Mouse (Mus musculus) liver, embryonic 15.5 days (tissue): Measurements from ENCODE around the gene Hfe2. TPM values are rescaled to one million over a fixed set of nuclear protein-coding genes. Genes with fewer than 3 reads are reported as not detected.
"Not testable (repeated sequence)": the region's sequence is repeated elsewhere in the genome, so short reads cannot be mapped to it uniquely, and the experiment has no call there.

Experiments used
- ATAC-seq: fragments of 200-750 bp; cut with Nextera tagmentation; 2 replicates; pipeline ENCODE4 v1.8.0; 2017; ENCODE audit warnings: moderate number of reproducible peaks, mild to moderate bottlenecking, moderate library complexity; ENCODE audit not compliant: insufficient read depth
- H3K27ac ChIP-seq: fragments of 300-500 bp; sonication (generic); replicated peaks from 2 replicates; pipeline ENCODE4 v1.5.1; 2015; ENCODE audit warnings: mild to moderate bottlenecking, inconsistent platforms
- H3K27me3 ChIP-seq: fragments of 300-500 bp; sonication (generic); 2 replicates; pipeline ENCODE4 v1.6.1; 2015; ENCODE audit warnings: mild to moderate bottlenecking, inconsistent platforms
- H3K36me3 ChIP-seq: fragments of 300-500 bp; sonication (generic); replicated peaks from 2 replicates; pipeline ENCODE4 v1.6.1; 2015; ENCODE audit warnings: moderate library complexity, mild to moderate bottlenecking, inconsistent platforms
- H3K4me1 ChIP-seq: fragments of 300-500 bp; sonication (generic); replicated peaks from 2 replicates; pipeline ENCODE4 v1.6.1; 2015; ENCODE audit warnings: inconsistent platforms
- H3K4me2 ChIP-seq: fragments of 300-500 bp; sonication (generic); 2 replicates; pipeline ENCODE4 v1.6.1; 2015; ENCODE audit warnings: moderate library complexity, mild to moderate bottlenecking, inconsistent platforms
- H3K4me3 ChIP-seq: fragments of 300-500 bp; sonication (generic); replicated peaks from 2 replicates; pipeline ENCODE4 v1.5.1; 2015; ENCODE audit warnings: mild to moderate bottlenecking, inconsistent platforms
- H3K9ac ChIP-seq: fragments of 300-500 bp; sonication (generic); 2 replicates; pipeline ENCODE4 v1.6.1; 2015; ENCODE audit warnings: moderate library complexity, mild to moderate bottlenecking, inconsistent platforms
- H3K9me3 ChIP-seq: fragments of 300-500 bp; sonication (generic); replicated peaks from 2 replicates; pipeline ENCODE4 v1.6.1; 2016; ENCODE audit warnings: inconsistent platforms
- WGBS: fragments of 180-500 bp; shearing (Covaris S2); methylation state at CpG from one replicate; pipeline ENCODE4 v1.1.7; 2015; ENCODE audit warnings: mixed read lengths; ENCODE audit not compliant: insufficient replicate concordance; 5-methylcytosine and 5-hydroxymethylcytosine counted together
- polyA plus RNA-seq: library from polyadenylated mRNA; unstranded; fragments of >200 nt; fragmentation: Nextera tagmentation; extraction: Ambion mirVana; gene quantifications from 2 replicates; pipeline ENCODE4 v1.2.1, GENCODE M21; 2015

The Hfe2 gene
- polyA plus RNA-seq, 1 experiment from 2014 or later: 7.1 TPM

DNA sequence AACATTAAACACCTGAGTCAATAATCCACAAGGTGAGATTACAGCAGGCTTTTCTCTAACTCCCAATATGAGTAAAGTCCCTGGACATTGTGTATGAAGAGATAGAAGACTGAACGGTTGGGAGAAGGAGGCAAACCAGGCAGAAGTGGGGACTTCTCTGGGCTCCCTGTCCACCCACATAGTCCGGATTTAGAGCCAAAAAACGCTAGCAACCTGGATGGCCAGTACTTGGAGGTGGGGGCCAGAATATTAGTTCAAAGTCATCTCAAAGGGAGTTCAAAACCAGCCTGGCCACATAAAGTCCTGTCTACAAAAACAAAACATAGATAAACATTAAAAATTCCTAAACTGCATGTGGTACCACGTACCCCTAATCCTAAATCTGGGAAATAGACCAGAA, 21.0 kb upstream of the Hfe2 start:
- H3K4me2 ChIP-seq: no peak overlapping the region
- peaks cover 21% of the 10 kb centered on the region for H3K4me1 ChIP-seq
- 0 out of 2 replicates have a peak, but pooled peaks cover 3% of the 10 kb centered on the region for H3K27me3 ChIP-seq
- H3K9me3 ChIP-seq: no peaks in the 10 kb centered on the region
- no peak overlapping the region for H3K27ac ChIP-seq
- H3K36me3 ChIP-seq: 0 out of 2 replicates have a peak, but pooled peaks cover 3% of the 10 kb centered on the region
- no peak overlapping the region for H3K9ac ChIP-seq
- ATAC-seq: no peak
- 50% methylated on average over 4 of the region's 4 CpGs for WGBS
- no peak overlapping the region for H3K4me3 ChIP-seq

DNA sequence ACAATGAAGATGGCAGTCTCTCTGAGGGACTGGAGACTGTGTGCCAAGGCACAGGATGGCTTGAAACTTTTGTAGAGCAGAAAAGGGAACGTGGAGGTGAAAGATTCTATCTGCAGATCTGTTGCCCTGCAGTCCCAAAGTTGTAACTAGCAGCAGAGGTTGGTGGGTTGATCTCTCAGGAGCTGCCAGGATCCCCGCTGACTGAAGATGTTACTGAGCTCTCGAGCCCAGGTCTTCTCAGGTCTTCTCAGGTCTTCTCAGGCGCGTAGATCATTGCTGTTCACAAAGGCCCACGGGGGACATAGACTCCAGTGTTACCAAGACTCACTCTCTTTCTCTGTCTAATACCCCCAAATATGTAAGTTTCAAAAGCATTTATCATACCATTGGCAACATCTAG, 20.0 kb upstream of the Hfe2 start:
- Histone ChIP-seq H3K4me2 (no peak overlapping the region), H3K9ac (no peak overlapping the region), H3K9me3 (no peaks in the 10 kb centered on the region), H3K4me3 (no peak overlapping the region), H3K27me3 (0 out of 2 replicates have a peak, but pooled peaks cover 3% of the 10 kb centered on the region), H3K36me3 (0 out of 2 replicates have a peak, but pooled peaks cover 3% of the 10 kb centered on the region), H3K4me1 (peaks cover 17% of the 10 kb centered on the region), H3K27ac (no peak overlapping the region)
- ATAC-seq: no peak
- WGBS: 62% methylated on average over 6 of the region's 6 CpGs

DNA sequence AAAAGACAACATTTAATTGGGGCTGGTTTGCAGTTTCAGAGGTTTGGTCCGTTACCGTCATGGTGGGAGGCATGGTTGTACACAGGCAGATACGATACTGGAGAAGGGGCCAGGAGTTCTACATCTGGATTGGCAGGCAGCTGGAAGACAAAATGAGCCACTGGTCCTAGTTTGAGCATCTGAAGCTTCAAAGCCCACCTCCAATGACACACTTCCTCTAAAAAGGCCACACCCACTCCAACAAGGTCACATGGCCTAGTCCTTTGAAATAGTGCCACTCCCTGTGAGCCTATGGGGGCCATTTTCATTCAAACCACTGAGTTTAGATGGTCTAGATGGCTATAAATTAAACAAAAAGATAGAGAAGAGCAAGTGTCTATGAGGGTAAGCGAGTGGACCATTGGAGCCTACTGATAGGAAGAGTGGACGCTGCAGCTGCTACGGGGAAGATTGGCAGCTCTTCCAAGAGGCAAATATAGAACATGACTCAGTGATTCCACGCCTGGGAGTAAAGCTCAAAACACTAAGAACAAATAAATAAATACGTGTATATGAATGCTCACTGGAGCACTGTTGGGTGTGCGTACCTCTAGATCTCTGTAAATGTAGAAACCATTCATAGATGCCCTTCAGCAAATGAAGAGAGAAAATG, 18.4 kb upstream of the Hfe2 start:
- Histone ChIP-seq H3K4me3 (no peak overlapping the region), H3K9me3 (no peaks in the 10 kb centered on the region), H3K36me3 (0 out of 2 replicates have a peak, but pooled peaks cover 3% of the 10 kb centered on the region), H3K27me3 (0 out of 2 replicates have a peak, but pooled peaks cover 3% of the 10 kb centered on the region), H3K27ac (no peak overlapping the region), H3K9ac (no peak overlapping the region), H3K4me1 (peaks cover 13% of the 10 kb centered on the region), H3K4me2 (no peak overlapping the region)
- no peak for ATAC-seq
- WGBS: 73% methylated on average over 9 of the region's 9 CpGs

DNA sequence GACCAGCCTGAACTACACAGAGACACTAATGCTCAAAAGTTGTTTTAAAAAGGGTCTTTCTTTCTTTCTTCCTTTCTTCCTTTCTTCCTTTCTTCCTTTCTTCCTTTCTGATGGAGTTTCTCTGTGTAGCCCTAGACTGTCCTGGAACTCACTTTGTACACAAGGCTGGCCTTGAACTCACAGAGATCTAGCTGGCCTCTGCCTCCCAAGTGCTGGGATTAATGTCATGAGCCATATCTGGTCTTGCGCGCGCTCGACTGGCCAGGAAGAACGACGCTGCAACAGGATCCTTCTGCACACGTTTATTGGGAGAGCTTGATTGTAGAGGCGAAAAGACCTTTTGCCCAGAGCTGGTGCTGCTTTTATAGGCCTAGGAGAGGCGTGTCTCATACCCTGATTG, 17.0 kb upstream of the Hfe2 start:
- not testable (repeated sequence) for H3K4me2 ChIP-seq, H3K27ac ChIP-seq, ATAC-seq, H3K9me3 ChIP-seq, H3K4me1 ChIP-seq, H3K27me3 ChIP-seq, H3K9ac ChIP-seq, H3K4me3 ChIP-seq, H3K36me3 ChIP-seq
- 84% methylated on average over 8 of the region's 9 CpGs for WGBS

DNA sequence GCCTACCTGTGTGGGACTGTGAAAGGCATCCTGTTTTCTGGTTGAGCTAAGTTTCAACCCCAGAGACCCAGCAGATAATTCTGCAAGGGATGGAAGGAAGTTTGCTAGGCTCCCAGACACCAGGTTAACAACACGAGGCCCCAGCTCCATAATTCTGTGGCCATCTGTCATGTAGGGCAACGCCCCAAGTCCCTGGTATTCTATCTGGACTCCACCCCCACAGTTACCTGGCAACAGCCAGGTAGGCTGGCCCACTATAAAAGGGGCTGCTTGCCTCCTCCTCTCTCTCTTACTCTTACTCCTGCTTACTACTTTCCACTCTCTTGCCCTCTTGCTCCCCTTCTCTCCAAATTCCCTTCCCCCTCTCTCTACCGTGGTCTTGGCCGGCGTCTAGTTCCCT, 4.8 kb upstream of the Hfe2 start:
- no peak for ATAC-seq
- Histone ChIP-seq H3K9me3 (no peaks in the 10 kb centered on the region), H3K4me1 (no peaks in the 10 kb centered on the region), H3K36me3 (no peaks in the 10 kb centered on the region), H3K27me3 (peaks cover 17% of the 10 kb centered on the region), H3K4me2 (no peak overlapping the region), H3K27ac (no peak overlapping the region), H3K4me3 (no peak overlapping the region), H3K9ac (no peak overlapping the region)
- WGBS: 55% methylated on average over 5 of the region's 5 CpGs

DNA sequence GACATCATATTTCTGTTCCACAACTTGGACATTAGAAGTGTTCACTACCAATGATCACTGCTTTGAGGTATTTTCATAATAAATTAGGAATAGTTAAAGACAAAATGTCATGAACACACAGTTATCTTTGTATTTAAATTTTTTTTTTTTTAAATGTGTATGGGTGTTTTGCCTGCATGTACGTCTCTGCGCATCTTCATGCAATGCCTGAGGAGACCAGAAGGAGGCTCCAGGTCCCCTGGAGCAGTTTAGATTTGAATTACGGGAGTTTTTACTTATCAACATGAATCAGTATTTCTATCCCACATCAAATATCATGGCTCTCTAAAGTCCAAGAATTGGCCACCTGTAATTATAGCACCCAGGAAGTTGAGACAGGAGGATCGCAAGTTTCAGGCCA, 2.8 kb upstream of the Hfe2 start:
- Histone ChIP-seq H3K9me3 (no peaks in the 10 kb centered on the region), H3K9ac (no peak overlapping the region), H3K4me2 (no peak overlapping the region), H3K27ac (no peak overlapping the region), H3K4me1 (peaks cover 5% of the 10 kb centered on the region; the same call in 1 of the 2 replicates), H3K36me3 (no peaks in the 10 kb centered on the region), H3K4me3 (no peak overlapping the region), H3K27me3 (peaks cover 36% of the 10 kb centered on the region)
- ATAC-seq: no peak
- WGBS: 47% methylated on average over 4 of the region's 4 CpGs

DNA sequence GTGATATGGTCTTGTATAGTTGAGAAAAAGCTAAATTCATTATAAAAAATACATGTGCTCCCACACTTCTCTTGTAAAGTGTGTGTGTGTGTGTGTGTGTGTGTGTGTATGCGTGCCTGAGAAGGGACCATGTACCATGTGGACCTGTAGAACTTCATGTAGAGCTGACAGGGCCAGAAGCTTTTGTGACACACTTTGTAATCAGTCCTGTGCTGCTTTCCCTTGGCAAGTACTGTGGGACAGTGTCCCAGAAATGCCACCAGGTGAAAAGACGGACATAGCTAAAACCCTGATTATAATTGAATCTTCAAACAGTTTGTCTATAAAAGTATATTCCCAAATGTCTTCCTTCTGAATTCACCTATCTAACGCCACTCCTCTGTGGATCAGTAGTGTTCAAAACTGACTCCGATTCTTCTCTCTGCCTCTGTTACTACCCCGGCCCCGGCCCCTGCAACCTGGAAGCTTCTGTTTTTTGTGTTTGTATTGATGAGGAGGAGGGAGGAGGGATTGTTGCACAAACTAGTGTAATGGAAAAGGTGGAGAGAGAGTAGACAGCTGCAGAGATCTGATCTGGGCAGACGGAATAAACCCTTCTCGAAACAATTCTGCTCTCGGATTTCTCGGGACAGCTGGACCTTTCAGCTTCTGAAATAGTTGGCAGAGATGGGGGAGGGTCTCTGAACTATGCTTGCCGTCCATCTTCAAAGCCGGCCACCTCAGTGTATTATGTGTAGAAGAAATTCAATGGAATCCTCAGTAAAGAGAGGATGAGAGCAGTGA, 753 bp upstream of the Hfe2 start:
- H3K27ac ChIP-seq: no peak overlapping the region
- H3K27me3 ChIP-seq: peaks cover 57% of the 10 kb centered on the region
- H3K9ac ChIP-seq: no peak overlapping the region
- peaks cover 9% of the 10 kb centered on the region; the same call in 1 of the 2 replicates for H3K4me1 ChIP-seq
- 63% methylated on average over 12 of the region's 12 CpGs for WGBS
- H3K4me3 ChIP-seq: no peak overlapping the region
- H3K36me3 ChIP-seq: no peaks in the 10 kb centered on the region
- ATAC-seq: no peak
- H3K9me3 ChIP-seq: no peaks in the 10 kb centered on the region
- peak overlapping the region; percentile 6; the same call in 1 of the 2 replicates for H3K4me2 ChIP-seq

DNA sequence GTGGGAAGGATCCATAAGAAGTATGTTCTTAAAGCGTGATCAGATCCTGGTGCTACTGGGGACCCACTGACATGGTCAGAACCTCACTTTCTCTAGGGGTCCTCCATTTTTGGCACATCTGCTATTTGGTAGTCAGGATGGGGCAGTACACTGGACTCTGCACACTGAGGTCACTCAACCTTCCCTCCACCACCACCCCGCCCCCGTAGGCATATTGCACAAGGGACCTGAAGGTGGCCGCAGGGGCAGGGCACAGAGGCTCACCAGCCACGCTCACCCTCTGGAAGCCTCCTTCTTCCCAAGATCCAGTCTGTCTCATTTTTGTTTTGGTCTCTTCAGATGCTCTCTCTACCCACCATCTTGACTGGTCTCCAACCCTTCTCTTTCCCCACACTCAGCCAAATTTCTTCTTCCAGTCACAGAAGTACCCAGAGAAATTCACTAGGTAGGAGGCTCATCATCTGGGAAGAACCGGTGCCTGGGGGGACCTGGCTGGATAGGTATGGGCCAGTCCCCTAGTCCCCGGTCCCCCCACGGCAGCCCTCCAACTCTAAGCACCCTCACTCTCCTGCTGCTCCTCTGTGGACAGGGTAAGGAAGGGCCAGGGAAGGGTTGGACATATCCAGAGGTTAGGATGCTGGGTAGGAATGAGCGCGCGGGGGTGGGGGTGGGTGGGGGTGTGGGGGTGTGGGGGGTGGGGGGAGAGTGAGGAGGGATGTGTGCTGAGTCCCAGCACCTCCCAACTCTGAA, 1.2 kb downstream of the Hfe2 start:
- Histone ChIP-seq H3K9ac (no peak overlapping the region), H3K4me2 (peak overlapping the region; percentile 56), H3K36me3 (no peaks in the 10 kb centered on the region), H3K27me3 (peaks cover 74% of the 10 kb centered on the region), H3K4me3 (peak overlapping the region; percentile 35), H3K4me1 (peaks cover 9% of the 10 kb centered on the region; the same call in 1 of the 2 replicates), H3K27ac (peak overlapping the region; percentile 59; the same call in 1 of the 2 replicates), H3K9me3 (no peaks in the 10 kb centered on the region)
- WGBS: 41% methylated on average over 11 of the region's 11 CpGs
- peak; percentile 82 for ATAC-seq

DNA sequence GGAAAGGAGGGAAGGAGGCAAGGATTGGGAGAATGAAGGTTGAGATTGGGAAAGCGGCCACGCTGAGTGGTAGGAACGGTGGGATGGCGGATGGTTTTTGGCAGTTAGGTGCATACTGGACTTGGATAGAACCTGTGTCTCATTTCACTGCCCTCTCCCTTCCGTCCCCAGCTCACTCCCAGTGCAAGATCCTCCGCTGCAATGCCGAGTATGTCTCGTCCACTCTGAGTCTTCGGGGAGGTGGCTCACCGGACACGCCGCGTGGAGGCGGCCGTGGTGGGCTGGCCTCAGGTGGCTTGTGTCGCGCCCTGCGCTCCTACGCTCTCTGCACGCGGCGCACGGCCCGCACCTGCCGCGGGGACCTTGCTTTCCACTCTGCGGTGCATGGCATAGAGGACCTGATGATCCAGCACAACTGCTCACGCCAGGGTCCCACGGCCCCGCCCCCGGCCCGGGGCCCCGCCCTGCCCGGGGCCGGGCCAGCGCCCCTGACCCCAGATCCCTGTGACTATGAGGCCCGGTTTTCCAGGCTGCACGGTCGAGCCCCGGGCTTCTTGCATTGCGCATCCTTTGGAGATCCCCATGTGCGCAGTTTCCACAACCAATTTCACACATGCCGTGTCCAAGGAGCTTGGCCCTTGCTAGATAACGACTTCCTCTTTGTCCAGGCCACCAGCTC, 2.0 kb downstream of the Hfe2 start:
- H3K36me3 ChIP-seq: no peaks in the 10 kb centered on the region
- H3K4me2 ChIP-seq: peak overlapping the region; percentile 56
- 6% methylated on average over 44 of the region's 44 CpGs for WGBS
- H3K4me1 ChIP-seq: peaks cover 9% of the 10 kb centered on the region; the same call in 1 of the 2 replicates
- peak overlapping the region; percentile 35 for H3K4me3 ChIP-seq
- no peaks in the 10 kb centered on the region for H3K9me3 ChIP-seq
- H3K27ac ChIP-seq: no peak overlapping the region
- ATAC-seq: 0 out of 2 replicates have a peak, but pooled peaks have one; percentile 32
- peaks cover 76% of the 10 kb centered on the region for H3K27me3 ChIP-seq
- no peak overlapping the region for H3K9ac ChIP-seq

DNA sequence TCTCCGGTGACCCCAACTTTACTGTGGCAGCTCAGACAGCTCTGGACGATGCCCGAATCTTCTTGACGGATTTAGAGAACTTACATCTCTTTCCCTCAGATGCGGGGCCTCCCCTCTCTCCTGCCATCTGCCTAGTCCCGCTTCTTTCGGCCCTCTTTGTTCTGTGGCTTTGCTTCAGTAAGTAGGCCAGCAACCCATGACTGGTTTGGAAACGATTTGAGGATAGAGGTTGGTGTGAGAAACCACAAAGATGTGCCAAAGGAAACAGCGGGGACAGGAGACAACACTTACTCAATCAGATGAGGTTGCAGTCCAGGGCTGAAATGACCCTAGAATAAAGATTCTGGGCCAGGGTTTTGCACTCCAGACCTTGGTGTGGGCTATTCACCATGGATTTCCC, 3.5 kb downstream of the Hfe2 start:
- Histone ChIP-seq H3K4me2 (no peak overlapping the region), H3K27me3 (peaks cover 81% of the 10 kb centered on the region), H3K9me3 (no peaks in the 10 kb centered on the region), H3K36me3 (no peaks in the 10 kb centered on the region), H3K4me3 (no peak overlapping the region), H3K27ac (no peak overlapping the region), H3K4me1 (peaks cover 9% of the 10 kb centered on the region; the same call in 1 of the 2 replicates), H3K9ac (no peak overlapping the region)
- no peak for ATAC-seq
- WGBS: 32% methylated on average over 9 of the region's 9 CpGs
